Mouse (Mus musculus): ENCODE data around the gene Sp6. TPM values are rescaled to one million over a fixed set of nuclear protein-coding genes. Genes with fewer than 3 reads are reported as not detected.

Sp6 gene
- total RNA-seq (2014; fragmentation: Nextera tagmentation) (0.26 and 0.37 TPM in 2 replicates), total RNA-seq (2017) (not detected in 2 replicates)

DNA sequence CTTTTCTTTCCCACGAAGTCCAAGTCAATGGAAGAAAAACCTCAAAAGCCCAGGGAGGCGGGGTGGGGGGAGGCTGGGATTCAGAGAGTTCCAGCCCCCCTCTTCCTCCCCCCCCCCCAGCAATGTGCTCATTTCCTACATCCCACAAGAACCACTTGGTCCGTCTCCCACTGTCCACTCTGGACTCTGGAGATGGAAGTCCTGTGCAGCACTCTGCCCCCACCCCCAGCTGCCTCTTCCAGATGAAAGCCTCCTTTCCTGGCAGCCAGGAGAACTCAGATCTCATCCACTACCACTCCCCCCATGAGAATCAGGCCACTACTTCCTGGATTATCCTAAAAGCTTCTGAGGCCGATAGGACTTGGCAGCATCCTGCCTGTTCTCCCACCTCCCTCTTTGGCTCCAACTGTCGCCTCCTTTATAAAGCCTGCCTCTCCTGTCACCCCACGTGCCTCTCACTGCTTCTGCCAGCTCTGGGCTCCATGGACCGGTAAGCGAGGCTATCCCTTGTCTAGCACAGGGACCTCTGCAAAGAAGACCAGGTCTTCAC is at the start of gene Sp6:
Gene Sp6 (plus strand): TSS at position 274 of the 550 bp plus-strand sequence.
- no peak for ATAC-seq (replicated peaks; ENCODE audit: poor library complexity, severe bottlenecking)

DNA sequence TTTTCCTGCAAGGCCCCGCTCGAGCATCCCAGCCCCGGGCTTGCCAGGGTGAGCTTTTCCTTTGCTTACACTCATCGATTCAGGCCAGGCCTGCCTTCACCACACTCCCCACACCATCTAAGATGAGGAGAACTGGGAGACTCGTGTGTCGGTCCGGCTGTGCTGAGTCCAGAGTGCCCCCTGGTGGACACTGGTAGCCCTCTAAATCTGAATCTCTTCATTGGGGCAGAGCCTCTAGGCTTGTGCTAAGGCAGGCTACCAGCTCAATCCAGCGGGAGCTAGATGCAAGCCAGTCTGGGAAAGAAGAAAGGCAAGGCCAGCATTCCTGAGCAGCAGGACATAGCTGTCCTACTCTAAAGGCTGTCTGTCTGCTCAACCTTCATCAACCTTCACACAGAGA is 49.6 kb upstream of the Sp6 start:
- peak; percentile 54 for ATAC-seq (replicated peaks; ENCODE audit: poor library complexity, severe bottlenecking)

DNA sequence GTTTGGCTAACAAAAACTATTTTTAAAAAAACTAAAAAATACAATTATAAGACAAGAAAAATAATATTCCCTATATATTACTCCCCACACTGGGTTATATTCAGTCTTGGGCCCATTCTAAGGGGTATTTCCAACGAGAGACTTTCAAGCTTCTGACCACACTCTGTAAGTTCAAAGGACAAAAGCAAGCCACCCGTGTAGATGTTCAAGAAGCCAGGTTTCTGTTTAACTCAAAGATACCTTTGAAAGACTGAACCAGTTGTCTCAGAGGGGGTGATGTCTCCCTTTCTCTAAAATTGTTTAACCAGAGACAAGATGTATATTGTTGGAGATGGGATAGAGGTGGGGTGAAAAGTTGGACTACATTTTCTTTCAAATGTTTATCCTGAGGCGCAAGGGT is 47.0 kb upstream of the Sp6 start:
- ATAC-seq (replicated peaks; ENCODE audit: poor library complexity, severe bottlenecking) = no peak

DNA sequence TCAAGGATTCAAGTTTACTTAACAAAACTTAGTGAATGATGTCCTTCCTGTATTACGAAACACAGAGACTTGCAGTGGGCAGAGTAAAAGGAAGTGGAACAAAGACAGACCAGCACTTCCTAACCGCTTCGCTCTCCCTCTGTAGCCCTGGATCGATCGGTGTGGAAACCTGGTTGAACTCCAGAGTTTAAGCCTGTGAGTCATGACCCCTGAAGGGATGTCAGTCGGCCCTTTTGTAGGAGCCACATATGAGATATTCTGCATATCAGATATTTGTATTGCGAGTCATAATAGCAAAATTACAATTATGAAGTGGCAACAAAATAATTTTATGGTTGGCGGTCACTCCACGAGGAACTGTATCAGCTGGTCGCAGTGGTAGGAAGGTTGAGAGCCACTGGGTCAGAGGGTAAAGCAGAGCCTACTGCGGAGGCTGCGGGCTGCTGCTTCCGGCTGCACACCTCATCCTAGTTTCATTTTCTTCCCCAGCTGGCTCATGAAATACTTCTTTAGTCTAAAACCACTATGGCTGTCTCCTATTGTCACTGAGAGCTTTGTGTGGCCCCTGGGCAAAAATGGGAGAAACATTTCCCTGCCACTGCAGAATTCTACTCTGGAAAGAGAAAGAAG is 46.2 kb upstream of the Sp6 start:
- ATAC-seq (replicated peaks; ENCODE audit: poor library complexity, severe bottlenecking) = peak; percentile 88

DNA sequence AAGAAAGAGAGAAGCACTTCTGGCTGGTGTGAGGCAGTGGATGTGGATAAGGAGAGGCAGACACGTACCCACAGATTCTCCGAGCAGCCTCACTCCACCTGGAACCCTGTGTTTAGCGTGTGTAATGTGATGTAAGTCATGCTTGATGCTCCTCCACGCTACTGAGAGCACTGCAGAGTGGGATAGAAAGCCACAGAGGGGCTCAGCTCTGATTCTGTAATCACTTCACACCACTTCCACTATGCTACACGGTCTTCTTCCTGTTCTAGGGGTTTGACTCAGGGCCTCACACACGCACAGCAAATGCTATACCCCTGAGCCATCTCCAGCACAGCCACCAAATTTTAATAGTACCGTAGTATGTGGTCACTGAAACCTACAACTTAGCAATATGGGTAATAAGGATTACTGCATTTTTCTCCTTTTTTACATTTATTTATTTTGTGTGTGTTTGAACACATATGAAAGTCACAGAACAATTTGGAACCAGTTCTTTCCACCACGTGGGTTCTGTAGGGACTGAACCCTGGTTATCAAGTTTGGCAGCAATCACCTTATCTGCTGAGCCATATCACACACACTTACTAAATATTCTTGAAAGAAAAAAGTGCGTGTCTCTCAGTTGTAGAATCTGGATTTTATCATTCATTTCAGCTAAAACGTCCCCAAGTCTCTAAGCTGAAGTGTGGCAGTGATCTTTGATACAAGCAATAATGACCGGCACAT is 45.5 kb upstream of the Sp6 start:
- ATAC-seq (replicated peaks; ENCODE audit: poor library complexity, severe bottlenecking) = peak; percentile 58

DNA sequence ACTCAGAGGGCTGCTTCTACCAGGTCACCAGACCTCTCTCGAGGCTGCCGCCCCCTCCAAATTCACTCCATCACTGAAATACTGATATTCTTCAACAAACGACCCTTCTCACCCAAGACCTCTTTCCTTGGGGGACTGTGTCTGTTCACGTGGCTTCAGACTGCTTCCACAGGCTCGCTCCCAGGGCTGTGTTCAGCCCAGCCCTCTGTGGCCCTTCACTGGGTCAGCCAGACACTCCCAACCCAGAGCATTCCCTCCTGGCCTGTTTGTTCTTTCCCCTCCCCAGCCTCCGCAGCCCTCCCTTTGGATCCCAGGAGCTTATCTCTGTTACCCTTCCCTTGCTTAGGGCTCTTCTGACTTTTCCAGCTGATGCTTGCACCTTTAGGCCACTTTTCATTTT is 44.7 kb upstream of the Sp6 start:
- ATAC-seq (replicated peaks; ENCODE audit: poor library complexity, severe bottlenecking) = no peak

DNA sequence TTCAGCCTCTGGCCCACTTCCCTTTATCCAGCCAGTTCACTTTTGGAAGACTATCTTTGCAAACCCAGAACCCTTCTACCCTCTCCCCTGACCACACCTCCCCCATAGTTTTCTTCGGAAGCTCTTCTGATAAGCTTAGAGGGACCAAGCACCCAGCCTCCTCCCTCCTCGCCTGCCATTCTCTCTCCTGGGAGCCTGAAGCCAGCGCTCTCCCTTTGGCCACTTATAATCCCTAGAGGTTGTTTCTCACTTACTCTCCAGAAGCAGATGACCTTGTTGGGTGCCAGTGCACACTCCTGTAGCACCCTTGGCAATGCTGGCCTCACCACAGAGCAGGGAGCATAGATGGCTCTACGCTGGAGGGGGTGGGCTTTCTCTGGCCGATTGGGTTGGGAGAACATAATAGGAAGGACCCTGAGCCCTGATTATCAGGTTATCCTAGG is 43.9 kb upstream of the Sp6 start:
- ATAC-seq (replicated peaks; ENCODE audit: poor library complexity, severe bottlenecking) = no peak; the same call in 1 of the 2 replicates

DNA sequence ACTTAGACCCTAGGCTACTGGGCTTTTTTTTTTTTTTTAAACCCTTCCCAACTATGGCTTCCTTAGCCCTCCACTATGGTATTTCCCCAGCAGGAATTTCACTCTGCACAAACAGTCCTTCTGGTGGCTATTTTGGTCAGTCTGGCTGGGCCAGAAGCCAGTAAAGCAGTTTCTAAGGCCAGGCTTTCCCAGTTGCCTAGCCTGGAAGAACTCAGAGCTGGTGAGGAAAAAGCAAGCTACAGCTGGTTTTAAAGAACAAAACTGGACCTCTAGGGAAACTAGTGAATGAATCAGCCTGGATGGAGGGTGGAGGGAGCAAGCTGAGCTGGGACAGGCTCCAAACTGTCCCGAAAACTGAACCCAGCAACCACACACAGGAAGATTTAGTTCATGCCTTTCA is 43.4 kb upstream of the Sp6 start:
- no peak for ATAC-seq (replicated peaks; ENCODE audit: poor library complexity, severe bottlenecking)

DNA sequence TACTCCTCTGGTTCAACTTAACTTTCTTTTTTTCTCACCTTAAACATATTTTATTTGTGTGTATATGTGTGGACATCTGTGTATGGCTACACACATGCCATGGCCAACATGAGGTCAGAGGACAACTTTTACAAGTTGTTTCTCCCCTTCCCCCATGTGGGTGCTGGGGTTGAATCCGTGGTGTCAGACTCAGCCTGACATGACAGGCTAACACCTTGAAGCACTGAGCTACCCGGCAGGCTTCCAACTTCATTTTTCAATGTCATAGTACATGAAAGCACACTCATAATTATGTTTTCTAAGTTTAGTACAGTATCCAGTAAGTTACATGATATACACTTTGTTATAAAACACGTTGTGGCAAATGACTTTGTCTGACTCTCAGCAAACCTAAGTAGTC is 42.9 kb upstream of the Sp6 start:
- ATAC-seq (replicated peaks; ENCODE audit: poor library complexity, severe bottlenecking) = no peak

DNA sequence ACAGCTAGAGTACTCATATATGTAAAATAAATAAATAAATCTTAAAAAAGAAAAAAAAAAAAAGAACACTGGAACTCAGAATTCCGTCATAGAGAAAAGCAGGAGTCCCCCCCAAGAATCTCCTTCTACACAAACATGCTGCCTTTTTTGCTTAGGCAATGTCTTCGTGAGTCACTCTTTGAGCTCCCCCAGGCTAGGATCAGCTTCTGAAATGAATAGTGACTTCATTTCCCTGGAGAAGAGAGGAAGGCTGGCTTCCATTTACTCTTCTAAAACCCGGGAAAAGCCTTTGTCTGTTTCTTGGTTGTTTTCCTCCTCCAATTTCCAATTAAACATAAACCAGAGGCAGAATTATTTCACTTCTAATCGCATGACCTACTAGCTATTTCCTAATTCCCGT is 40.3 kb upstream of the Sp6 start:
- ATAC-seq (replicated peaks; ENCODE audit: poor library complexity, severe bottlenecking) = no peak

DNA sequence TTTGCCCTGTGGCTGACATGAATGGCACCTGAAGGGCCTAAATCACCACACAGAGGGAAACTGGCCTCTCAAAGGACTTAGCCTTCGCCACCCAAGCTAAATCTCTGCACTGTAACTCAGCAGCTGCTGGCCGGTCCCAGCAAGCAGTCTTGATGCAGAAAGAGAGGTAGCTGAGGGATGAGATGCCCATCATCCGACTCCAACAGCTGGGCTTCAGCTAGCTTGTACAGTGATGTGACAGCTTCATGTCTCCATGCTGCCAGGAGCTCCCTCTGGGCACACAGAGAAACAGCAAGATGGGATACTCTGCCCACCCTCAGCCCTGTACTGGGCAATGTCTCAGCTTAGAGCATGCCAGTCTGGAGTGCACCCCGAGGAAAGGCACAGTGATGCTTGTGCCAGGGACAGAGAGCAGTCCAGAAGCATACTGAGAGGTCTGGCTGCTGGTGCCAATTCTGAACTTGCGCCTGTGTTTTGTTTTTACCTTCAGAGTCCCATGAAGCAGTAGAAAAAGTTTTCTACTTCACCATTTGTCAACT is 39.7 kb upstream of the Sp6 start:
- ATAC-seq (replicated peaks; ENCODE audit: poor library complexity, severe bottlenecking) = no peak

DNA sequence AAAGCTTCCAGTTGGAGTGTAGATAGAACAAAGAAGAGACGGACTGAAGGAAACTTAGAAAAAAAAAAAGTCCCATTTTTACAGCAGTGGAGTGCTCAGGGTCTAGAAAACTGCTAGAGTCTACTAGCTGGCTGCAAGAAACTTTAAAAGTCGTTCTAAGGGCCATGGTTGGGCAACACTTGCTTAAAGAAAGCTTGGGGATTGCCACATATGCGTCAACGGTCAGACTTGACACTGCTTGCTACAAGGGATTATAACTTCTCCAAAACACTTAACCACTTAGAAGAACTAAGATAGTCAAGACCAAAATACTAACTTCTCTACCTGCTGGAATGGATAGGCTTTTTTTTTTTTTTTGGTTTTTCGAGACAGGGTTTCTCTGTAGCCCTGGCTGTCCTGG is 38.4 kb upstream of the Sp6 start:
- ATAC-seq (replicated peaks; ENCODE audit: poor library complexity, severe bottlenecking) = peak; percentile 43

DNA sequence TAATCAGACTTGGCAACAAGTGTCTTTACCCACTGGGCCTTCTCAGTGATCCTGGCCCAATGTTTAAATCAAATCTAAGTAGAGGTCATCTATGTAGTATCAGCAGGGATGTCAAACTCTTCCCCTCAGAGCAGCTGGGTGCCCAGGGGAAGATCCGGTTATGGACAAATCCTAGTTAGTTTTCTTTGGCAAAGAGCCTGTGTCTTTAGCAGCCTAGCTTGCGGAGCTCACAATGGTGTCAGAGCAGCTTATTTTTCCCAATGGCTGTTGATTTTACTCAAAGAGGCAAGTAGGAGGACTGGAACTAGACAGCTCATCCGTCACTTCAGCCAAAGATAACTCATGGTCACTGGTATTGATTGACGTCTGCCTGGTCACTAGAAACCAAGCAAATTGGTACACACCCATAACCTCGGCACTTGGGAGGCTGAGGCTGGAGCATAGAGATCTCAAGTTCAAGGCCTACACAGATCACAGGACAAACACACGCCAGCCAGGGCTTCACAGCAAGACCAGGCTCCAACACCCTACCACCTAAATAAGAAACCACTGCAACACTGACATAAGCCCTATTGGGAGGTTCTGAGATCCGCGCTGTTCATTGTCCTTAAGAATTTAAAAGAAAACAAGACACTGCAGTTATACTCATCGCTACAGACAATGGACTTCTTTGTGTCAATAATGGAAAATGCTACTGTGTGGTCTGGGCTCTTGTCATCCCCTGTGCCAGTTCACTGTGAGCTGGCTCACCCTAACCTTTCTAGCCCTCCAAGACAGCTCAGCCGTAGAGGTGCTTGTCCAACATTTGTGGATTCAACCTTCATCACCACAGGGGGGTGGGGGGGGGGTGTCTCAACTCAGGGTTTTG is 37.4 kb upstream of the Sp6 start:
- ATAC-seq (replicated peaks; ENCODE audit: poor library complexity, severe bottlenecking) = no peak

DNA sequence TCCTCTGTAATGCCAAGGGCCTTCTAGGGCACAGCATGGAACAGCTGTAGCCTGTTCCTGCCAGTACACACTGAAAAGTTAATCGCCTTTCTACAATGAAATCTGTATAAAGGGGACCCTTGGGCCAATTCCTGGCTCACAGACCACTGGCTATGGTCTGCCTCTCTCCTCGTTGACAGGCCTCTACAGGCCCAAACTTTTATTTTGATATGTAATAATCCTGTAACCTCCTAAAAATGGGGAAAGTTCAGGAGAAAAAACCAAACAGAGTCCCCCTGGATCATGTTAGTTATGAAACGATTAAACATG is 36.9 kb upstream of the Sp6 start:
- ATAC-seq (replicated peaks; ENCODE audit: poor library complexity, severe bottlenecking) = no peak

DNA sequence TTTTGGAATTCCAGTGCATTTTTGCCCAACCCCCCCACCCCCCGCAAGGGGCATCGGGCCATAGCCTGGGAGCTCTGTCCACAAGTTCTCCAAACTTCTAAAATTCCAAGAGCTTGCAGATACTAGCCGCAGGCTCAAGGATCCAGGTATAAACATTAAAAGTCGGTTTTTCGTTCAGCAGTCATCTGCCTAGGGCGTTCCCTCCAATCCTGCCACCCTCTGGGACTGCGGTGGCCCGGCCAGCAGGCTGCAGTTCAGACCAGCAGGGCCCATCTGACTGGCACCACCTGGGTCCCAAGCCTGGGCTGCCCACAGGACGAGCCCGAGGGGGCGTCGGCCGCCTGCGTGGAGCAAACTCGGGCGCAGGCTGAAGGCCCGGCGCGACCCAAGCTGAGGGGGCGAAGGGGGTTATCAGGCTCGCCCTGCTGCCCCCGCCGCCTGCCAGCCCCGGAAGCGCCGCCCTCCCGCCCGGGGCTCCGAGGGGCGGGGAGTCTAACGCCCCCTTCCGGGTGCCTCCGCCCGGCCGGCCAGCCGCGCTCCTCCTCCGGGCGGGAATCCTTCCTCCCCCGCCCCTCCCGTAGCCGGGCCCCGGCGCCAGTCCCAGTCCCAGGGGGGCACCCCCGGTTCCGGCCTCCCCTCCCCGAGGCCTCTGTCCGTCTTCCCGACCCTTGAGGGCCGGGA is 36.1 kb upstream of the Sp6 start:
- peak; percentile 23 for ATAC-seq (replicated peaks; ENCODE audit: poor library complexity, severe bottlenecking)

DNA sequence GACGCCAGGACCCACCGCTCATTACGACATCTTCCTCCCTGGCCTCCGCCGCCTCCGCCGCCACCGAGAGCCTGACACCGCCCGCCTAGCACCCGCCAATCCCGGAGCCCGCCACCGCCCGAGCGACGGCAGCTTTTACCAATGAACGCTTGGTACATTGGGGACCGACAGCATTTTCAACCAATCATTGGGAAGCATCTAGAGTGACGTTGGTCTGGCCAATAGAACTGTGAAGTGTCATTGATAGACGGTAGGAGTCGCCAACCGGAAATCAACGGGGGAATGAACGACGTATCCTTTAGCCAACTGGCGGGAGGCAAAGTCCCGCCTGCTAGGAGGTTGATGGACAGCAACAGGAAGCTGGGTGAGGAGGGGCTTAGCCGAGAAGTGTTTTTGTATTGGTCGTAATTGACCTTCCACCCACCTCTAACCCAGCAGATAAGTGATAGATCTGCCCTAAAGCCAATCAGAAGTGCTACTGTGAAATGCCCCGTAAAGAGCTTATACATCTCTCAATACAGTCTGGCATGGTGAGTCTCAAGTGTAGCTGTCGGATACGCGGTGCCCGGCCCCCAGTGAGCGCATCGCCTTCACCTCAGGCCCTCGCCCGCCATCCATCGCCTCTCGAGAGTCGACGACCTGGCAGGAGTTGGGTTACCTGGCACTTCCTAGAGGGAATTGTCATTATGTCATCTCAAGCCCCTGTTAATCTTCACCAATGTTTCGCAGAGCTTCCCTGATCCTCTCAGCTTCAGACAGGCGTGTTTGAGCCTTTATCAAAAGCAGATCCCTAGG is 35.4 kb upstream of the Sp6 start:
- ATAC-seq (replicated peaks; ENCODE audit: poor library complexity, severe bottlenecking) = peak; percentile 80

DNA sequence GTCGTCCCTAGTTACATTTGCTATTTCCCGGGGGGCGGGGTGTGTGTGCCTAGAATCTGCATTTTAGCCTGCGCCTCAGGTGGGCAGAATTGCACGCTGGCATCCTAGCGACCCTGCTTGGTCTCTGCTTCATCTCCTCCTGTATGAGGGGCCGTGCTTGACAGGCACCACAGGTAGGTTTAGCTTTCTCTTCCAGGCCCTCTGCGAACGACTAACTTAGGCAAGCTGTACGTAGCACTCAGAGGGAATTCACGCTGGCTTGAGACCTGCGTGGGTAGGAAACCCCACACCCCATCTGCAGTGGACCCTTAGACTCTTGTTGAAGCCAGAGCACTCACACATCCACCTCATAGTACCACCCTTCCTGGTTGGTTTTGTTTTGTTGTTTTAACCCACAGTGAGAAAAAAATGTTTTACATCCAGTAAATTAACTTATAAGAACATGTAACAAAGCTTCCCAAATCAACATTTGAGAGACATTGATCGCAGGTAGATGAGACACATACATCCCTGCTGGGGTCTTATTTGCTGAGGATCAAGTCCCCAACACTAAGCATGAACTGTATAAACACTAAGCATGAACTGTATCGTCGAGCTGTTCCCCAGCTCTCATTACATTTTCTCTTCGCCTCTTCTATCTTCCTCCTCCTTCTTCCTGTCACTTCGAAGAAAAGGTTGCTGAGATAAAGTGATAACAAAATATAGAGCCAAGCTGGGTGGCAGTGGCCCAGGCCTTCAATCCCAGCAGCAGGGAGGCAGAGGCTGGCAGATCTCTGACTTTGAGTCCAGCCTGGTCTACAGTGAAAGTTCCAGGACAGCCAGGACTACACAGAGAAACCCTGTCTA is 34.6 kb upstream of the Sp6 start:
- no peak for ATAC-seq (replicated peaks; ENCODE audit: poor library complexity, severe bottlenecking)

DNA sequence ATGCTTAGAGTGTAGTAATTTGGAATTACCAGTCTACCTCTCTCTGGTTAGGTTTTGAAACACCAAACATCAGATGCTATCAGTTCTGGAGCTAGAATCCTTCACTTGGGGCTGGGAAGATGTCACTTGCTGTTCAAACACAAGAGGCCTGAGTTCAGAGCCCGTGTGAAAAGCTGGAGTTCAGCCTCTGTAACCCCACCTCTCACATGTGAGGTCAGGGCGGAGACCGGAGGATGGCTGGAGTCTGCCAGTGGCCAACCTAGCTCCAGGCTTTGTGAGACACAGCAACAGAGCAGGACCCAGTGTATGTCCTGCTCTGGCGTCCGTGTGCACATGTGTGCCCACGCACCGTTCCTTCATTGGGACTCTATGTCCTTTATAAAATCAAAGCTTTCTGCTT is 33.9 kb upstream of the Sp6 start:
- no peak for ATAC-seq (replicated peaks; ENCODE audit: poor library complexity, severe bottlenecking)

DNA sequence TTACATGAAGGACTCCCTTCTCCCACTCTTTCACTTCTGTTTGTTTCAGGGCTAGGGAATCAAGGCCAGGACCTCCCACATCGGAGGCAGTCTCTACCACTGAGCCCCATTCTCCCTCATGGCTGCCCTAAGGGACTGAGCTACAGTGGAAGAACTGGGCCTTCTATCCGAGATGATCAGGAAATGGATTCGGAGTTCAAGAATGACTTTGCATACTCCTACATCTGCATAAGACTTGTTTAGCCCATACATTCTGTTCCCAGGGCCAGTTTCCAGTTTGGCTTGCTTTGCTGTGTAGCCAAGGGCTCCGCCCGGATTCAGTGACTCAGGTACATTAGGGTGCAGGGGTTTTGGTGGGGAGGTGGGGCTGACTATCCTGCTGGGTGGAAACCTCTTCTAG is 33.2 kb upstream of the Sp6 start:
- ATAC-seq (replicated peaks; ENCODE audit: poor library complexity, severe bottlenecking) = no peak
